Mouse (Mus musculus) thymus, adult 2 months (tissue): ENCODE measurements around the gene Mtmr2. TPM values are rescaled to one million over a fixed set of nuclear protein-coding genes. Genes with fewer than 3 reads are reported as not detected.
"Not testable (repeated sequence)": the region's sequence is repeated elsewhere in the genome, so short reads cannot be mapped to it uniquely, and the experiment has no call there.

ENCODE experiments used
- DNase-seq: peaks from one replicate; pipeline ENCODE4 v3.0.0; 2021
- H3K27ac ChIP-seq: fragments of 200-500 bp; 2 replicates; pipeline ENCODE4 v1.5.1; 2012; ENCODE audit warnings: low read length, control low read depth; ENCODE audit not compliant: control insufficient read depth, insufficient read depth
- H3K27me3 ChIP-seq: fragments of 200-500 bp; 2 replicates; pipeline ENCODE4 v1.6.1; 2012; ENCODE audit warnings: mild to moderate bottlenecking, low read length, moderate library complexity, mixed read lengths; ENCODE audit not compliant: control insufficient read depth, insufficient read depth
- H3K36me3 ChIP-seq: fragments of 200-500 bp; 2 replicates; pipeline ENCODE4 v1.6.1; 2012; ENCODE audit warnings: mild to moderate bottlenecking, low read length, moderate library complexity; ENCODE audit not compliant: control insufficient read depth, insufficient read depth
- H3K4me1 ChIP-seq: fragments of 200-500 bp; replicated peaks from 2 replicates; pipeline ENCODE4 v1.6.1; 2012; ENCODE audit warnings: low read length; ENCODE audit not compliant: control insufficient read depth, insufficient read depth
- H3K4me3 ChIP-seq: fragments of 200-500 bp; 2 replicates; pipeline ENCODE4 v1.5.1; 2012; ENCODE audit warnings: mild to moderate bottlenecking, low read length, control low read depth, moderate library complexity; ENCODE audit not compliant: control insufficient read depth, insufficient read depth
- CTCF ChIP-seq: fragments of 200-500 bp; IDR thresholded peaks from 2 replicates; pipeline ENCODE4 v1.5.1; 2012; ENCODE audit warnings: mild to moderate bottlenecking, control low read depth, low read length, moderate library complexity, borderline replicate concordance; ENCODE audit not compliant: control insufficient read depth, poor library complexity, insufficient read depth; ENCODE audit errors: extremely low read depth
- POLR2A ChIP-seq: fragments of 200-500 bp; IDR thresholded peaks from 2 replicates; pipeline ENCODE4 v1.6.1; 2012; ENCODE audit warnings: mild to moderate bottlenecking, low read length, control low read depth, moderate library complexity; ENCODE audit not compliant: control insufficient read depth, poor library complexity, insufficient read depth; ENCODE audit errors: extremely low read depth
- WGBS: fragments of 180-500 bp; shearing (Covaris S2); methylation state at CpG from one replicate; pipeline ENCODE4 v1.1.7; 2018; 5-methylcytosine and 5-hydroxymethylcytosine counted together
- polyA plus RNA-seq: library from polyadenylated mRNA; depleted of rRNA; stranded (reverse); fragments of >200 nt; gene quantifications from 2 replicates; pipeline ENCODE4 v1.2.3, GENCODE M21; 2012

The Mtmr2 gene
- polyA plus RNA-seq, 1 experiment: 25.4 TPM

- DNase-seq: no peak
- no peaks in the 10 kb centered on the region for H3K27me3 ChIP-seq
- no peak overlapping the region for H3K27ac ChIP-seq
- TF ChIP-seq POLR2A: no peak
- TF ChIP-seq CTCF: no peak
- no peaks in the 10 kb centered on the region for H3K4me1 ChIP-seq
- WGBS: 92% methylated on average over 3 of the region's 3 CpGs
- no peaks in the 10 kb centered on the region; the same call in 1 of the 2 replicates for H3K36me3 ChIP-seq
- no peak overlapping the region for H3K4me3 ChIP-seq
Measured at GRCm38 (mm10) chr9:13760430-13760829, 12.2 kb downstream of the Mtmr2 start.

GRCm38 (mm10) chr9:13765624-13766023 lies 17.4 kb downstream of the Mtmr2 start:
- no peaks in the 10 kb centered on the region; the same call in 1 of the 2 replicates for H3K36me3 ChIP-seq
- no peaks in the 10 kb centered on the region for H3K27me3 ChIP-seq
- H3K4me1 ChIP-seq: no peaks in the 10 kb centered on the region
- 96% methylated on average over 2 of the region's 2 CpGs for WGBS
- no peak for DNase-seq
- H3K4me3 ChIP-seq: no peak overlapping the region
- H3K27ac ChIP-seq: no peak overlapping the region
- no peak for TF ChIP-seq POLR2A
- TF ChIP-seq CTCF: no peak

- H3K27me3 ChIP-seq: no peaks in the 10 kb centered on the region
- no peak for DNase-seq
- H3K27ac ChIP-seq: no peak overlapping the region
- TF ChIP-seq POLR2A: no peak
- TF ChIP-seq CTCF: no peak
- no peak overlapping the region for H3K4me3 ChIP-seq
- no peaks in the 10 kb centered on the region; the same call in 1 of the 2 replicates for H3K36me3 ChIP-seq
- no peaks in the 10 kb centered on the region for H3K4me1 ChIP-seq
- 79% methylated on average over 7 of the region's 7 CpGs for WGBS
Measured at GRCm38 (mm10) chr9:13766570-13766969, 18.4 kb downstream of the Mtmr2 start.

- Histone ChIP-seq H3K36me3 (no peaks in the 10 kb centered on the region), H3K27me3 (no peaks in the 10 kb centered on the region), H3K27ac (no peak overlapping the region), H3K4me1 (no peaks in the 10 kb centered on the region), H3K4me3 (no peak overlapping the region)
- WGBS: 97% methylated on average over 1 of the region's 1 CpGs
- TF ChIP-seq POLR2A (no peak), CTCF (no peak)
- DNase-seq: no peak
Measured at GRCm38 (mm10) chr9:13774732-13775131, 26.5 kb downstream of the Mtmr2 start.

GRCm38 (mm10) chr9:13781985-13782384 lies 33.8 kb downstream of the Mtmr2 start:
- no peak for DNase-seq
- no peak overlapping the region for H3K27ac ChIP-seq
- 98% methylated on average over 1 of the region's 1 CpGs for WGBS
- H3K4me3 ChIP-seq: no peak overlapping the region
- TF ChIP-seq POLR2A (no peak), CTCF (no peak)
- H3K4me1 ChIP-seq: no peaks in the 10 kb centered on the region
- no peaks in the 10 kb centered on the region for H3K27me3 ChIP-seq
- peaks cover 19% of the 10 kb centered on the region for H3K36me3 ChIP-seq

GRCm38 (mm10) chr9:13790864-13791263 lies 42.7 kb downstream of the Mtmr2 start:
- WGBS: 96% methylated on average over 8 of the region's 8 CpGs
- not testable (repeated sequence) for H3K27ac ChIP-seq, DNase-seq, H3K4me1 ChIP-seq, H3K27me3 ChIP-seq, H3K4me3 ChIP-seq
- peaks cover 41% of the 10 kb centered on the region for H3K36me3 ChIP-seq

- no peak overlapping the region for H3K27ac ChIP-seq
- WGBS: 90% methylated on average over 1 of the region's 1 CpGs
- no peak overlapping the region for H3K4me3 ChIP-seq
- no peak for DNase-seq
- no peaks in the 10 kb centered on the region for H3K4me1 ChIP-seq
- peaks cover 46% of the 10 kb centered on the region for H3K36me3 ChIP-seq
- H3K27me3 ChIP-seq: no peaks in the 10 kb centered on the region
- TF ChIP-seq CTCF (no peak), POLR2A (no peak)
Measured at GRCm38 (mm10) chr9:13794302-13794701, 46.1 kb downstream of the Mtmr2 start.
